Mouse (Mus musculus) brown adipose tissue, adult 24 weeks (tissue): ENCODE results near the gene AI837181. TPM values are rescaled to one million over a fixed set of nuclear protein-coding genes. Genes with fewer than 3 reads are reported as not detected.

Experiments
- H3K27ac ChIP-seq: fragments of 200-500 bp; replicated peaks from 2 replicates; pipeline ENCODE4 v1.5.1; 2012; ENCODE audit warnings: low read depth, mild to moderate bottlenecking, low read length
- H3K4me1 ChIP-seq: fragments of 200-500 bp; 2 replicates; pipeline ENCODE4 v1.6.1; 2012; ENCODE audit warnings: low read length, mixed read lengths; ENCODE audit not compliant: control insufficient read depth, insufficient read depth, insufficient read length
- H3K4me3 ChIP-seq: fragments of 200-500 bp; 2 replicates; pipeline ENCODE4 v1.5.1; 2012; ENCODE audit warnings: low read depth, mild to moderate bottlenecking, low read length, moderate library complexity; ENCODE audit not compliant: insufficient read depth
- polyA plus RNA-seq: library from polyadenylated mRNA; stranded (reverse); fragments of >200 nt; gene quantifications from 2 replicates; pipeline ENCODE4 v1.2.4, GENCODE M21; 2012; ENCODE audit not compliant: missing spikeins, insufficient read depth, insufficient read length

AI837181 gene
- polyA plus RNA-seq, 1 experiment: 27.1 TPM

- Histone ChIP-seq H3K27ac (peak overlapping the region; percentile 100), H3K4me1 (peaks cover 17% of the 10 kb centered on the region)
These were observed 18.3 kb upstream of the AI837181 start for GRCm38 (mm10) chr19:5406531-5407126.

GRCm38 (mm10) chr19:5407133-5407532, 17.8 kb upstream of the AI837181 start:
- Histone ChIP-seq H3K27ac (peak overlapping the region; percentile 100), H3K4me3 (peak overlapping the region; percentile 92), H3K4me1 (peaks cover 17% of the 10 kb centered on the region)

More at GRCm38 (mm10) chr19:5406531-5407126, 18.3 kb upstream of the AI837181 start:
- H3K4me3 ChIP-seq: peak overlapping the region; percentile 92

- peaks cover 17% of the 10 kb centered on the region for H3K4me1 ChIP-seq
- peak overlapping the region; percentile 100 for H3K27ac ChIP-seq
- H3K4me3 ChIP-seq: peak overlapping the region; percentile 92
These were observed 16.6 kb upstream of the AI837181 start for GRCm38 (mm10) chr19:5408057-5409001.

- Histone ChIP-seq H3K4me3 (no peak overlapping the region), H3K4me1 (peaks cover 17% of the 10 kb centered on the region), H3K27ac (peak overlapping the region; percentile 88)
These were observed 15.9 kb upstream of the AI837181 start for GRCm38 (mm10) chr19:5409068-5409467.

GRCm38 (mm10) chr19:5410641-5411040, 14.3 kb upstream of the AI837181 start:
- Histone ChIP-seq H3K4me3 (no peak overlapping the region), H3K27ac (no peak overlapping the region), H3K4me1 (peaks cover 17% of the 10 kb centered on the region)

DNA sequence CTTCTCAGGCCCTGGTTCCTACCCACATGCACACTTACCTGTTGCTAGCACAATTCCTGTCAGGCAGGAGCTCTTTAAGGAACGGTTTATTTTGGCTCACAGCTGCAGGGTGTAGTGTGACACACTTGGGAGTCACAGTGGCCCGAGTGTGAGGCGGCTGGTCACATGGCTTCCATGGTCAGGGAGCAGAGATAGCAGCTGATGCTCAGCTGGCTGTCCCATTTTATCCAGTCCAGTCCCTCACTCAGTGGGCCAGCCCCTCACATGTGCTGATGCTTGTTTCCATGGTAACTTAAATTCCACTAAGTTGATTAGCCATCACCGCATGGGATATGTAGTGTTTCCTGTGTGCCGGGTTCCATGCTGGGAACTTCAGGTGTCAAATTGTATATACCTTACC, 13.0 kb upstream of the AI837181 start:
- no peak overlapping the region for H3K4me3 ChIP-seq
- peaks cover 15% of the 10 kb centered on the region for H3K4me1 ChIP-seq
- H3K27ac ChIP-seq: no peak overlapping the region

DNA sequence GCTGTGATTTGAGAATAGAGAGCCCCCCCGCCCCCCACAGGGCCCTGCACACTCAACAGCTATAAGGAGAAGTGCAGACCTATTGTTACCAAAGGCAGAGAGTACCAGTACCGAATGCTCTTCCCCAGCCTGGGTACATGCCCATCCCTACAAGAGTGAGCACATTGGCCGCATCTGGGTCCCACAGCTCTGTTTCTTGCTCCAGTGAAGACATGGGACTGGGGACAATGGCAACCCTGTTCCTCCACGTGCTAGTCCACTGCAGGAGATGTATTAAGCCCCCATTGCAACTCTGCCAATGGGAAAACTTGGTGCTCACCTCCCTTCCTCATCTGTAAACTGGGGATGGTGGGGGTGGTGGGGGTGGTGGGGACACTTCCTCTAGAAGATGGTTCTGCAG, 11.1 kb upstream of the AI837181 start:
- H3K27ac ChIP-seq: no peak overlapping the region
- H3K4me3 ChIP-seq: no peak overlapping the region
- H3K4me1 ChIP-seq: peaks cover 5% of the 10 kb centered on the region

- Histone ChIP-seq H3K27ac (no peak overlapping the region), H3K4me1 (no peaks in the 10 kb centered on the region), H3K4me3 (no peak overlapping the region)
These were observed 10.4 kb upstream of the AI837181 start for GRCm38 (mm10) chr19:5414534-5414957.

- peaks cover 6% of the 10 kb centered on the region; the same call in 1 of the 2 replicates for H3K4me1 ChIP-seq
- H3K27ac ChIP-seq: no peak overlapping the region
- H3K4me3 ChIP-seq: no peak overlapping the region
These were observed 6.0 kb upstream of the AI837181 start for GRCm38 (mm10) chr19:5418750-5419466.

GRCm38 (mm10) chr19:5419630-5420029, 5.3 kb upstream of the AI837181 start:
- Histone ChIP-seq H3K4me3 (no peak overlapping the region), H3K4me1 (peaks cover 7% of the 10 kb centered on the region; the same call in 1 of the 2 replicates), H3K27ac (no peak overlapping the region)

DNA sequence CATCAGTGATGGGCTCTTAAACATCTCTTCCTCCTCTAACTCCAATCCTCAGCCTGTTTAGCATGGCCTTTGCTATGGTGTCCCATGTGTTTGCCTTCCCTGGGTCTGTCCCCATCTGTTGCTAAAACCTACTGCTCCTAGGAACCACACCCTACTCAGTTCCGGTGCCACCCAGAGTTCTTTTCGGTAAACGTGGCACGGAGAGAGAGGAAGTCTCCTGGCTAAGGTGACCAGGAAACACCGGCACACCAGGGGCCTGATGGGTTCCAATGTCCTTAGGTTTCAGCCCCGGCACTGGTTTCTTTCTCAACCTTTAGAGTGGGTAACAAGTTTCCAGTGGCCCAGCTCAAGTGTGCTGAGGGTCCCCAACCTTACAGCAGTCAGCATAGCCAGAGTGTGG, 4.4 kb upstream of the AI837181 start:
- H3K4me1 ChIP-seq: peaks cover 7% of the 10 kb centered on the region; the same call in 1 of the 2 replicates
- H3K4me3 ChIP-seq: no peak overlapping the region
- no peak overlapping the region for H3K27ac ChIP-seq

DNA sequence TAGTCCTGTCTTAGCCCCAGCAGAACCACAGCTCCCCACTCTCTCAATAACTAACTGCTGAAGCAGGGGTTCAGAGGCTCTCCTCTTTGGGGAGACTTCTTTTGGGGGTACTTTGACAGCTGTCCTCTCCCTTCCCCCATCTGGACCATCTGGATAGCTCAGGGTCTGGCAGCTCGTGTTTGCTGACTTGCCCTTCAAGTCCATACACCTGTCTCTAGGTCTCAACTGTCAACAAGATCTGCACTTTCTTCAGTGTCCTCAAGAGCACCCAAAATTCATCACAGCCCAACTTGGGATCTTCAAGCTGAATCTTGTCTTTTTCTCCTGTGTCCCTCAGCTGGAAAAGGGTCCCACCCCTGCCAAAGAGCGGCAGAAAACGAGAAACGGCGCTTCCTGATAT, 3.2 kb upstream of the AI837181 start:
- Histone ChIP-seq H3K27ac (no peak overlapping the region), H3K4me3 (no peak overlapping the region), H3K4me1 (peaks cover 17% of the 10 kb centered on the region)

DNA sequence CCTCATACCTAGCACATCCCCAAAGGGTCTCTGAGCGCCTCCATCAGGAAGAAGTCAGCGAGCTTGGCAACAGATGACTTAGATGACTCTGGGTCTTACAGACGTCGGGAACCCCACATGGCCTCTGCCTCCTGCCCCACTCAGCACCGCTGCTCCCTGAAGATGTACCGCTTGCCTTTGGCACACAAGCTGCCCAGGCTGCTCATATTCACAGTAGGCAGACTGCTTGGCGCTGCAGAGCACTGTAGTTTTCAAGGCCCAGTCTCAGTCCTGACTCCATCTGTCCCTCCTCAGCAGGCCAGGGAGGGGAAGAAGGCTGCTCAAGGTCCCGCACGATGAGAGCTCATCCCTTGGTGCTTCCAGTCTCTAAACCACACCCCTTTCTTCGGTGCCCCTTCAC, 2.7 kb upstream of the AI837181 start:
- Histone ChIP-seq H3K4me1 (peaks cover 17% of the 10 kb centered on the region), H3K4me3 (no peak overlapping the region), H3K27ac (no peak overlapping the region)

GRCm38 (mm10) chr19:5422895-5423443, 2.0 kb upstream of the AI837181 start:
- H3K4me3 ChIP-seq: peak overlapping the region; percentile 76
- no peak overlapping the region for H3K27ac ChIP-seq
- peaks cover 17% of the 10 kb centered on the region for H3K4me1 ChIP-seq

DNA sequence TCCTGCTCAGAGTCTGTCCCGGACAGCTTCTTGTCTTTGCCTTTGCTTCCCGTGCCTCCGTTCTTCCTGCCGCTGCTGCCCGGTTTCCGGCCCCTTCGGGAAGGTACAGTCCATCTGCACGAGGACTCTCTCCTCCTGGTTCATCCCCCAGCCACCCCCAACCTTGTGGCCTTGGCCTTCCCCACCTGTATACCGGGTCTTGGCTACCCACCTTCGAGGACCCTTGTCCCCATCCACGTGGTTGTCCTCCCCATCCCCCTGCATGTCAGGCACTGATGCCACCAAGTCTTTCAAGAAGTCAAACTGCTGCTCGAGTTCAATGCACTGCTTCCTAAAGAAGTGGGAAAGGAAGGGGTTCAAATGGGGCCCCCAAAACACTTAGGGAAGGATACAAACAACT, 1.4 kb upstream of the AI837181 start:
- Histone ChIP-seq H3K4me1 (peaks cover 17% of the 10 kb centered on the region), H3K4me3 (peak overlapping the region; percentile 76), H3K27ac (no peak overlapping the region)
